Mouse (Mus musculus) heart, embryonic 15.5 days (tissue): ENCODE measurements around the gene Syne2. TPM values are rescaled to one million over a fixed set of nuclear protein-coding genes. Genes with fewer than 3 reads are reported as not detected.

Experiments
- ATAC-seq: fragments of 200-750 bp; cut with Nextera tagmentation; replicated peaks from 2 replicates; pipeline ENCODE4 v1.8.0; 2017; ENCODE audit warnings: low read depth, moderate TSS enrichment; ENCODE audit not compliant: insufficient number of reproducible peaks, insufficient read depth, low FRiP score
- H3K27ac ChIP-seq: fragments of 300-500 bp; sonication (generic); 2 replicates; pipeline ENCODE4 v1.5.1; 2015; ENCODE audit warnings: mild to moderate bottlenecking, inconsistent platforms
- H3K27me3 ChIP-seq: fragments of 300-500 bp; sonication (generic); 2 replicates; pipeline ENCODE4 v1.6.1; 2015; ENCODE audit warnings: inconsistent platforms
- H3K36me3 ChIP-seq: fragments of 300-500 bp; sonication (generic); 2 replicates; pipeline ENCODE4 v1.6.1; 2015; ENCODE audit warnings: mild to moderate bottlenecking, inconsistent platforms
- H3K4me1 ChIP-seq: fragments of 300-500 bp; sonication (generic); replicated peaks from 2 replicates; pipeline ENCODE4 v1.6.1; 2015; ENCODE audit warnings: inconsistent platforms
- H3K4me2 ChIP-seq: fragments of 300-500 bp; sonication (generic); 2 replicates; pipeline ENCODE4 v1.6.1; 2015; ENCODE audit warnings: inconsistent platforms, mild to moderate bottlenecking, moderate library complexity
- H3K4me3 ChIP-seq: fragments of 300-500 bp; sonication (generic); 2 replicates; pipeline ENCODE4 v1.5.1; 2015; ENCODE audit warnings: mild to moderate bottlenecking, inconsistent platforms
- H3K9ac ChIP-seq: fragments of 300-500 bp; sonication (generic); 2 replicates; pipeline ENCODE4 v1.6.1; 2015; ENCODE audit warnings: mild to moderate bottlenecking, inconsistent platforms
- H3K9me3 ChIP-seq: fragments of 300-500 bp; sonication (generic); replicated peaks from 2 replicates; pipeline ENCODE4 v1.6.1; 2016; ENCODE audit warnings: inconsistent platforms
- WGBS: fragments of 180-500 bp; shearing (Covaris S2); methylation state at CpG from one replicate; pipeline ENCODE4 v1.1.7; 2015; ENCODE audit warnings: mixed read lengths; 5-methylcytosine and 5-hydroxymethylcytosine counted together
- polyA plus RNA-seq: library from polyadenylated mRNA; unstranded; fragments of >200 nt; fragmentation: Nextera tagmentation; extraction: Ambion mirVana; gene quantifications from 2 replicates; pipeline ENCODE4 v1.2.1, GENCODE M21; 2015

Syne2 gene
- polyA plus RNA-seq, 1 experiment from 2014 or later, result 38.7 TPM

DNA sequence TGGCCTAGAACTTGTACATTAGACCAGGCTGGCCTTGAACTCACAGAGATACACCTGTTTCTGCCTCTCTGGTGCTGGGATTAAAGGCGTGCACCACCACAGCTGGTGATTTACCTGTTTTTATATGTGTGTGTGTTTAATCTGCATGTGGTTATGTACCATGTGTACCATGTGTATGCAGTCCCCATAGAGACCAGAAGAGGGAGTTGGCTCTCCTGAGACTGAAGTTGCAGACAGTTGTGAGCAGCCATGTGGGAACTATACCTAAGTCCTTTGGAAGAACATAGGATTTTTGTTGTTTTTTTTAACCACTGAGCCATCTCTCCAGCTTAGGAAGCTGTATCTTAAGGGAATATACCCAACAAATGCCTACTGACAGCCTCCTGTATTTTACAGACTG, 134.1 kb downstream of the Syne2 start:
- Histone ChIP-seq H3K9ac (no peak overlapping the region), H3K4me2 (no peak overlapping the region), H3K4me3 (no peak overlapping the region), H3K27me3 (no peaks in the 10 kb centered on the region), H3K4me1 (no peaks in the 10 kb centered on the region), H3K36me3 (peaks cover 52% of the 10 kb centered on the region), H3K27ac (no peak overlapping the region), H3K9me3 (no peaks in the 10 kb centered on the region)
- 97% methylated on average over 1 of the region's 1 CpGs for WGBS
- ATAC-seq, result no peak

DNA sequence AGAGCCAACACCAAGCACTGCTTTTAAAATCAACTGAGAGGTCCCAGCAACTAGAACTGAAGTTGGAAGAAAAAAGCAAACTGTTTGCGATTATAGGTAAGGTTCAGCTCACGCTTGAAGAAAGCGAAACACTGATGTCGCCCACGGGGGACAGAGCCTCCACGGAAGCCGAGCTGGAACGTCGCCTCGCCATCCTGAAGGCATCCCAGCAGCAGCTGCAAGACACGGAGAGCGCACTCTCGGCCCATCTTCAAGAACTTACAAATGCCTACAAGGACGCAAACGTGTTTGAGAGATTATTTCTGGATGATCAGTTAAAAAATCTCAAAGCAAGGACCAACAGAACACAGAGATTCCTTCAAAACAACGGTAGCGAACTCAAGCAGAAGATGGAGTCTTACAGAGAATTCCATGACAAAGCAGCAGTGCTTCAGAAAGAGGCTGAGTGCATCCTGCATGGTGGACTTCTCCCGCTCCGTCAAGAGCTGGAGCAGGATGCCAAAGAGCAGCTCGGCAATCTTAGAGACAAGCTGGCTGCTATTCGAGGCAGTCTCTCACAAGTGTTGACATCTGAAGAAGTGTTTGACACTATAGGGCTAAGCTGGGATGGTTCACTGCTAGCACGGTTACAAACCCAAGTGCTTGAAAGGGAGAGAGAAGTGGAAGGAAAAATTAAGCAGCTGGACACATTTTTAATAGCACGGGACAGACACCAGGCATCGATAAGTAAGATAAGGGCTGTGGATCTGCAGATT, 148.7 kb downstream of the Syne2 start:
- Histone ChIP-seq H3K27me3 (no peaks in the 10 kb centered on the region), H3K4me2 (no peak overlapping the region), H3K4me3 (no peak overlapping the region), H3K36me3 (peaks cover 23% of the 10 kb centered on the region), H3K9ac (no peak overlapping the region), H3K4me1 (0 out of 2 replicates have a peak, but pooled peaks cover 2% of the 10 kb centered on the region), H3K27ac (no peak overlapping the region), H3K9me3 (no peaks in the 10 kb centered on the region)
- no peak for ATAC-seq
- WGBS, result 71% methylated on average over 24 of the region's 24 CpGs

DNA sequence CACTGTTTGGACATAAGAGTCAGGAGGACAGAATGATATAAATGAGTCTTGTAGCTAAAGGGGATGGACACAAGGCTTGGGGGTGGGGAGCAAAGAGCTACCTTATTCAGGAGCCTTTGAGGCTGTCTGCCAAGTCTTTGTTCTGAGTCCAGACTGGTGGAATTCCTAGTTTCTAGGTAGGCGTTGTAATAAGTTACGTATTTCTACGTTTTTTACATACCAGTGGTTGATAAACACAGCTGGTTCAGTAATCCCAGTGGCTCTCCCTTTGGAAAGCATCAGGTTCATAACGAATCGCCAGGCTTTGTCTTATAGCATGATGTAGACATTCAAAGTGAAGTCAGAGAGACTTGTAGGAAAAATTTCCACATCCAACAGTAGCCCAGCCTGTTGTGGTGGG, 161.1 kb downstream of the Syne2 start:
- ATAC-seq, result no peak
- Histone ChIP-seq H3K9me3 (no peaks in the 10 kb centered on the region), H3K27me3 (no peaks in the 10 kb centered on the region), H3K27ac (no peak overlapping the region), H3K36me3 (peaks cover 9% of the 10 kb centered on the region; the same call in 1 of the 2 replicates), H3K4me2 (no peak overlapping the region), H3K9ac (no peak overlapping the region), H3K4me1 (peaks cover 10% of the 10 kb centered on the region; the same call in 1 of the 2 replicates), H3K4me3 (no peak overlapping the region)
- WGBS, result 77% methylated on average over 5 of the region's 5 CpGs

DNA sequence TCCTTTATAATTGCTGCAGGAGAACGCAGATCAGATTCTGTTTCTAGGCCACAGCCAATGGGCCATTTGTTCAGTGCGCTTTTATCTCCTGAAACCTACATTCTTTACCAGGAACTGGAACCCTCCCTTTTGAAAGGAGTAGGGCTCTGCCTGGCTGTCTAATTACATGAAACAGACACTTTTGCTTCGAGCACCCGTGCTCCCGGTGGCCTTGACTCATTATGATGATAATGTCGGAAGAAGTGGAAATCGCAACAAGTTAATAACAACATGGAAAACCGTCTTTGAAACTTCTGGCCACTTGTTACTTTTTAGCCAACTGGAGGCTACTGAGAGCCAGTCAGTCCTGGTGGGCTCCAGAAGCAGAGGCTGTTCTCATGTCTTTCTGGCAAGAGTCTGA, 165.4 kb downstream of the Syne2 start:
- ATAC-seq, result 0 out of 2 replicates have a peak, but pooled peaks have one; percentile 18
- Histone ChIP-seq H3K9ac (no peak overlapping the region), H3K4me3 (no peak overlapping the region), H3K4me2 (no peak overlapping the region), H3K36me3 (peaks cover 13% of the 10 kb centered on the region; the same call in 1 of the 2 replicates), H3K9me3 (no peaks in the 10 kb centered on the region), H3K4me1 (peaks cover 10% of the 10 kb centered on the region; the same call in 1 of the 2 replicates), H3K27me3 (no peaks in the 10 kb centered on the region), H3K27ac (peak overlapping the region; percentile 2)
- 31% methylated on average over 8 of the region's 8 CpGs for WGBS

DNA sequence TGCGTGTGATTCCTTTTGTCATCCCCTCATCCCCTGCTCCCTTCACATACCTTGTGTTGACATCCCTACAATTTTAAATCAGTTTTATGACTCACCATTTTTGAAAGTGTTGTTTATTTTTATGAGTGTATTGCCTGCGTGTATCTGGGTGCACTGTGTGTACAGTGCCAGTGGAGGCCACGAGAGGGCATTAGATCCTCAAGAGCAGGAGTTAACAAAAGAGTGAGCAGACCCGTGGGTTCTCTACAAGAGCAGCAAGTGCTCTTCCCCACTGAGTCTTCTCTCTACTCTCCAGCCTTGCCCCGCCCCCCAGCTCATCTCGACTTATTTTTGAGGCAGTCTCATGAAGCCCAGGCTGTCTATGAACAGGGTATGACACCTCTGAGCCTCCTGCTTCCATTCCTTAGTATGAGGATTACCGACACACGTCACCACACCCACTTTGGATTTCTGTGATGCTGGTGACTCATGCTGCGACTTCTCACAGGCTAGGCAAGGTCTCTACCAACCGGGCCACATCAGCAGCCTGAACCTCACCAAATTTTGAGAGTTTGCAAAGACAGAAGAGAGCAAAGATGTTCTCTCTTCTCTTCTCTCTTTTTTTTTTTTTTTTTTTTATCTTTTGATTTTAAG, 174.4 kb downstream of the Syne2 start:
- Histone ChIP-seq H3K4me3 (no peak overlapping the region), H3K27ac (no peak overlapping the region), H3K9ac (no peak overlapping the region), H3K4me2 (no peak overlapping the region), H3K9me3 (no peaks in the 10 kb centered on the region), H3K27me3 (no peaks in the 10 kb centered on the region), H3K36me3 (peaks cover 28% of the 10 kb centered on the region), H3K4me1 (peaks cover 23% of the 10 kb centered on the region)
- 75% methylated on average over 10 of the region's 10 CpGs for WGBS
- ATAC-seq, result no peak

DNA sequence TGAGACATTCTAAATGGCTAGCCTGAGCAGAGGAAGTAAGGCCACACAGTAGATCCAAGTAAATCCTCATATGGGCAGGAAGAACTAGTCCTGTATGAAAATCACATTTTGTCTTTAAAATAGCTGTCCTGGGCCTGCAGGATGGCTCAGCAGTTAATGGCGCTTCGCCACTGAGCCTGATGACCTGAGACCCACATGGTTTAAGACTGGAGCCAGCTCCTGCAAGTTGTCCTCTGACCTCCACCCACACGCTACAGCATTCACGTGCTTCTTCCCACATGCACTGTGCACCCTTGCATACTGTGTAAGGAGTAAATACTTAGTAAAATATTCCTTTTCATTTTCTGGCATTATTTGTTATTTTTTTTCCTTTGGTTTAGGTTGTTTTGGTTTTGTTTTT, 175.0 kb downstream of the Syne2 start:
- H3K36me3 ChIP-seq, result peaks cover 28% of the 10 kb centered on the region
- ATAC-seq, result no peak

DNA sequence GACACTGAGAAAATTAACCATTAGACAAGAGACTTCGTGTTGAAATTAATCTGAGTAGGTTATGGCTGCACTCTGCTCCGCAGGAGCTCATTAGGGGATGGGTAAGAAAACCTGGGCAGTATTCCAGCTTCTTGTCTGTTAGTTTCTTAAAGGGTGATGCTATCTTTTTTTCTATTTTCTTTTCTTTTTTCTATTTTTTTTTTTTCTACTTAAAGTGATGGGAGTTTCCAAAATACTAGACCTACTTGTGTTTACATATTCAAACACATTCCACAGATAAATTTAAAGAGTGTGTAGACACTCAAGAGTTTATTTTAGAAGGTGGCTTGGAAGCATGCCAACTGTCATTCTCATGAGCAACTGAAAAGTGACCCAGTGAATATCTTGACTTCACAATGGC, 177.2 kb downstream of the Syne2 start:
- 0 out of 2 replicates have a peak, but pooled peaks have one; percentile 19 for ATAC-seq
- Histone ChIP-seq H3K27ac (peak overlapping the region; percentile 77), H3K9ac (no peak overlapping the region), H3K4me2 (peak overlapping the region; percentile 25; the same call in 1 of the 2 replicates), H3K9me3 (no peaks in the 10 kb centered on the region), H3K4me3 (no peak overlapping the region), H3K27me3 (no peaks in the 10 kb centered on the region), H3K36me3 (peaks cover 25% of the 10 kb centered on the region), H3K4me1 (peaks cover 23% of the 10 kb centered on the region)
- WGBS, result 12% methylated on average over 2 of the region's 2 CpGs

More for the DNA sequence above, 175.0 kb downstream of the Syne2 start:
- Histone ChIP-seq H3K27ac (no peak overlapping the region), H3K27me3 (no peaks in the 10 kb centered on the region), H3K4me3 (no peak overlapping the region), H3K9ac (no peak overlapping the region), H3K4me1 (peaks cover 23% of the 10 kb centered on the region), H3K9me3 (no peaks in the 10 kb centered on the region), H3K4me2 (no peak overlapping the region)
- 91% methylated on average over 4 of the region's 4 CpGs for WGBS

DNA sequence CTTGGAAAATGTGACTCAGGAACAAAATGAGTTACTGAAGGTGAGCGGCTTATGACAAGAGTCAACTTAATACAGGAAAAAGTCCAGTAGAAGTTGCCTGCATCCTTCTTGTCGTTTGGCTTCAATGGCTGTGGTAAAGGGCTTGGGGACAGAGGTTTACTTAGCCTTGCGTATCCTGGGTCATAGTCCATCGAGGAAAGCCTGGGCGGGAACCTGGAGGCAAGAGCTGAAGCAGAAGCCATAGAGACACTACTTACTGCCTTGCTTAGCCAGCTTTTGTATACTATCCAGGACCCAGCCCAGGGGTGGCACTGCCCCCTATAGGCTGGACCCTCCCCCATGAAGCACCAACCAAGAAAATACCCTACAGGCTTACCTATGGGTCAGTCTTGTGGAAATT, 179.6 kb downstream of the Syne2 start:
- H3K4me1 ChIP-seq, result peaks cover 23% of the 10 kb centered on the region
- H3K9me3 ChIP-seq, result no peaks in the 10 kb centered on the region
- 90% methylated on average over 5 of the region's 5 CpGs for WGBS
- no peak overlapping the region for H3K4me3 ChIP-seq
- no peak for ATAC-seq
- H3K4me2 ChIP-seq, result no peak overlapping the region
- peaks cover 23% of the 10 kb centered on the region; the same call in 1 of the 2 replicates for H3K36me3 ChIP-seq
- no peak overlapping the region for H3K27ac ChIP-seq
- no peak overlapping the region for H3K9ac ChIP-seq
- H3K27me3 ChIP-seq, result no peaks in the 10 kb centered on the region

DNA sequence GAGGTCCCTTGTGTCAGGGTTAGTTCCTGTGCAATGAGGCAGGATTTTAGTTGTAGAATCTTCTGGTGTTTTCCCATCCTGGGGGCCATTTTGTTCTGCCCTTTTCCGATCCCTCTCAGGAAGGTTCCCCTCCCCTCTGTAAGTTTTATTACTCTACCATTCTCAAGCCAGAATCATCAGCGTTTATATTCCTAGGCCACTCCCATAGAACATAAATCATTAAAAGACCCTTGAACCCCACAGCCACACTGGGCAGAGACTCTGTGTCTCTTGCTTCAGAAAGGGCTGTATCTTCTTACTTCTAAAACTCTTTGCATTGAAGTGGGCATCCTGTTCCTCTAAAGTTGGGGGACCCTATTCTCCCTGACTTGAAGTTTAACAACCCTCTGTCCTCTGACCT, 180.5 kb downstream of the Syne2 start:
- 72% methylated on average over 2 of the region's 2 CpGs for WGBS
- Histone ChIP-seq H3K9me3 (no peaks in the 10 kb centered on the region), H3K27me3 (no peaks in the 10 kb centered on the region), H3K36me3 (peaks cover 22% of the 10 kb centered on the region; the same call in 1 of the 2 replicates), H3K4me3 (no peak overlapping the region), H3K4me1 (peaks cover 21% of the 10 kb centered on the region), H3K9ac (no peak overlapping the region), H3K4me2 (no peak overlapping the region), H3K27ac (no peak overlapping the region)
- ATAC-seq, result no peak

DNA sequence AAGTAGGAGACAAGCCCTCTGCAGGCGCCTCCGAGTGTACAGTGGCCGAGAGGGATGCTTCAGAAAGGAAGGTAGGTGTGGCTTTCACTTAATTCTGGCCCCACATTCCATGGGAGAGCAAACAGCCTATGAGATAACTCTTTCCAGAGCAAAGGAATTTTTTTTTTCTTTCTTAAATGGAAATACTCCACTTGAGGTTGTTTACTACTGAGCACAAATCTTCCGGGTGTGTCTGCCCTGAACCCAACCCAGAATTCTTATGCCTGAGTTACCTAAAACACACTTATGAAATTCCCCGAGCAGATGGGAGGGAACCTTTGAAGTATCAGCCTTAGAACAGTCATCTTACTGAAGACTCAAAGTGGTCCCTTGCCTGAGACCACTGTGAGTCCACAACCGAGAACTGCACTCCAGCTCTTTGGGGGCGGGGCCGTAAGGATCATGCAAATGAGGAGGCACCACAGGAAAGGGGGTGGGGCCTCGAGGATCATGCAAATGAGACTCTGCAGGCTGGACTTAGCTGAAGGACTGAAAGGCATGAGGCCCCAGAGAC, 186.8 kb downstream of the Syne2 start:
- no peak; the same call in 1 of the 2 replicates for ATAC-seq
- Histone ChIP-seq H3K9ac (no peak overlapping the region), H3K4me1 (no peaks in the 10 kb centered on the region), H3K36me3 (peaks cover 29% of the 10 kb centered on the region; the same call in 1 of the 2 replicates), H3K4me3 (no peak overlapping the region), H3K27me3 (no peaks in the 10 kb centered on the region), H3K9me3 (no peaks in the 10 kb centered on the region), H3K27ac (no peak overlapping the region), H3K4me2 (no peak overlapping the region)
- 47% methylated on average over 9 of the region's 9 CpGs for WGBS

DNA sequence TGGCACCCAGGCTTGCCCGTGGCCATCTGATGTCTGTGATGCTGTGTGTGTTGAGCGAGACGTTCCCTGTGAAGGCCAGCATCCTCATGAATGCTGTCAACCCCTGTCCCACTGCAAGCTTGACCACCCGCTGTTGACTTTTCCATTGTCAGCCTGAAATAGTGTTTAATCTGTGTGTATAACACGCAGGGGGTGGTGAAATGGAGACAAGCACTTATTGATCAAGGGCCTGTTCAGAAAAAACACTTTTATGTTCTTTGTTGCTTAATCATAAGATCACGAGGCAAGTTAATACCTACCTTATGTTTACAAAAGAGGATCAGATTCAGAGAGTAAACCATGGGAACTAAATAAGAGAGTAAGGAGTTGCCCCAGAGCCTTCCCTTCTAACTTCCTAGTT, 191.1 kb downstream of the Syne2 start:
- H3K4me3 ChIP-seq, result no peak overlapping the region
- H3K36me3 ChIP-seq, result peaks cover 21% of the 10 kb centered on the region; the same call in 1 of the 2 replicates
- H3K9me3 ChIP-seq, result no peaks in the 10 kb centered on the region
- H3K4me1 ChIP-seq, result no peaks in the 10 kb centered on the region
- 77% methylated on average over 6 of the region's 6 CpGs for WGBS
- H3K27ac ChIP-seq, result no peak overlapping the region
- ATAC-seq, result no peak
- no peak overlapping the region for H3K4me2 ChIP-seq
- H3K27me3 ChIP-seq, result no peaks in the 10 kb centered on the region
- H3K9ac ChIP-seq, result no peak overlapping the region
